Mouse (Mus musculus) embryonic facial prominence, embryonic 15.5 days (tissue): Measurements from ENCODE around the gene Aurka. TPM values are rescaled to one million over a fixed set of nuclear protein-coding genes. Genes with fewer than 3 reads are reported as not detected.

Experiments used
- ATAC-seq: fragments of 200-750 bp; cut with Nextera tagmentation; 2 replicates; pipeline ENCODE4 v1.8.0; 2017; ENCODE audit warnings: low read depth, moderate TSS enrichment; ENCODE audit not compliant: insufficient number of reproducible peaks, low FRiP score, low TSS enrichment
- H3K27ac ChIP-seq: fragments of 300-500 bp; sonication (generic); replicated peaks from 2 replicates; pipeline ENCODE4 v1.5.1; 2015; ENCODE audit warnings: mild to moderate bottlenecking, inconsistent platforms
- H3K27me3 ChIP-seq: fragments of 300-500 bp; sonication (generic); 2 replicates; pipeline ENCODE4 v1.6.1; 2015; ENCODE audit warnings: inconsistent platforms
- H3K36me3 ChIP-seq: fragments of 300-500 bp; sonication (generic); 2 replicates; pipeline ENCODE4 v1.6.1; 2015; ENCODE audit warnings: mild to moderate bottlenecking, inconsistent platforms
- H3K4me1 ChIP-seq: fragments of 300-500 bp; sonication (generic); 2 replicates; pipeline ENCODE4 v1.6.1; 2015; ENCODE audit warnings: inconsistent platforms
- H3K4me2 ChIP-seq: fragments of 300-500 bp; sonication (generic); replicated peaks from 2 replicates; pipeline ENCODE4 v1.6.1; 2015; ENCODE audit warnings: mild to moderate bottlenecking, inconsistent platforms
- H3K4me3 ChIP-seq: fragments of 300-500 bp; sonication (generic); replicated peaks from 2 replicates; pipeline ENCODE4 v1.5.1; 2015; ENCODE audit warnings: mild to moderate bottlenecking, inconsistent platforms
- H3K9ac ChIP-seq: fragments of 300-500 bp; sonication (generic); 2 replicates; pipeline ENCODE4 v1.6.1; 2015; ENCODE audit warnings: inconsistent platforms
- H3K9me3 ChIP-seq: fragments of 300-500 bp; sonication (generic); replicated peaks from 2 replicates; pipeline ENCODE4 v1.6.1; 2016; ENCODE audit warnings: inconsistent platforms
- WGBS: fragments of 180-500 bp; shearing (Covaris S2); methylation state at CpG from one replicate; pipeline ENCODE4 v1.1.7; 2015; 5-methylcytosine and 5-hydroxymethylcytosine counted together
- polyA plus RNA-seq: library from polyadenylated mRNA; unstranded; fragments of >200 nt; fragmentation: Nextera tagmentation; extraction: Ambion mirVana; gene quantifications from 2 replicates; pipeline ENCODE4 v1.2.1, GENCODE M21; 2015

The Aurka gene
- polyA plus RNA-seq, 1 experiment from 2014 or later = 84.8 TPM

- Histone ChIP-seq H3K9me3 (no peaks in the 10 kb centered on the region), H3K9ac (no peak overlapping the region), H3K27me3 (no peaks in the 10 kb centered on the region), H3K4me3 (no peak overlapping the region), H3K36me3 (0 out of 2 replicates have a peak, but pooled peaks cover 3% of the 10 kb centered on the region), H3K4me2 (no peak overlapping the region), H3K4me1 (peaks cover 12% of the 10 kb centered on the region), H3K27ac (no peak overlapping the region)
- 72% methylated on average over 14 of the region's 14 CpGs for WGBS
- ATAC-seq = no peak
Observed at GRCm38 (mm10) chr2:172349776-172350175, 20.6 kb downstream of the Aurka start.

GRCm38 (mm10) chr2:172348297-172348950, 21.9 kb downstream of the Aurka start:
- 69% methylated on average over 3 of the region's 3 CpGs for WGBS
- no peak overlapping the region for H3K27ac ChIP-seq
- H3K4me1 ChIP-seq = peaks cover 21% of the 10 kb centered on the region
- ATAC-seq = no peak
- no peak overlapping the region for H3K4me2 ChIP-seq
- H3K9ac ChIP-seq = no peak overlapping the region
- no peak overlapping the region for H3K4me3 ChIP-seq
- no peaks in the 10 kb centered on the region for H3K9me3 ChIP-seq
- no peaks in the 10 kb centered on the region for H3K36me3 ChIP-seq
- H3K27me3 ChIP-seq = no peaks in the 10 kb centered on the region

- H3K4me3 ChIP-seq = no peak overlapping the region; the same call in 1 of the 2 replicates
- 55% methylated on average over 8 of the region's 8 CpGs for WGBS
- ATAC-seq = no peak
Observed at GRCm38 (mm10) chr2:172346933-172347611, 23.3 kb downstream of the Aurka start.

GRCm38 (mm10) chr2:172346034-172346929, 24.1 kb downstream of the Aurka start:
- Histone ChIP-seq H3K4me1 (peaks cover 21% of the 10 kb centered on the region), H3K36me3 (no peaks in the 10 kb centered on the region), H3K4me3 (peak overlapping the region; percentile 62), H3K27me3 (no peaks in the 10 kb centered on the region), H3K27ac (peak overlapping the region; percentile 65; the same call in 1 of the 2 replicates), H3K9me3 (no peaks in the 10 kb centered on the region), H3K9ac (peak overlapping the region; percentile 45), H3K4me2 (peak overlapping the region; percentile 98)
- ATAC-seq = no peak
- WGBS = 11% methylated on average over 31 of the region's 31 CpGs

More at GRCm38 (mm10) chr2:172346933-172347611, 23.3 kb downstream of the Aurka start:
- peaks cover 21% of the 10 kb centered on the region for H3K4me1 ChIP-seq
- H3K4me2 ChIP-seq = peak overlapping the region; percentile 98; the same call in 1 of the 2 replicates
- H3K9me3 ChIP-seq = no peaks in the 10 kb centered on the region
- no peaks in the 10 kb centered on the region for H3K27me3 ChIP-seq
- H3K27ac ChIP-seq = no peak overlapping the region
- no peaks in the 10 kb centered on the region for H3K36me3 ChIP-seq
- no peak overlapping the region for H3K9ac ChIP-seq

GRCm38 (mm10) chr2:172345258-172345738, 25.0 kb downstream of the Aurka start, which contains the start of gene Fam210b:
Fam210b (plus strand) TSS chr2:172345565.
- no peaks in the 10 kb centered on the region for H3K36me3 ChIP-seq
- H3K9ac ChIP-seq = peak within 1 kb of the TSS; percentile 45
- H3K27me3 ChIP-seq = no peaks in the 10 kb centered on the region
- peaks cover 21% of the 10 kb centered on the region for H3K4me1 ChIP-seq
- WGBS = 0% methylated on average over 35 of the region's 35 CpGs
- ATAC-seq = peak; percentile 97
- peak within 1 kb of the TSS; percentile 98 for H3K4me2 ChIP-seq
- peak within 1 kb of the TSS; percentile 62 for H3K4me3 ChIP-seq
- peak within 1 kb of the TSS; percentile 65 for H3K27ac ChIP-seq
- no peaks in the 10 kb centered on the region for H3K9me3 ChIP-seq

GRCm38 (mm10) chr2:172344669-172345068, 25.7 kb downstream of the Aurka start:
- Histone ChIP-seq H3K4me3 (peak overlapping the region; percentile 62), H3K9me3 (no peaks in the 10 kb centered on the region), H3K4me2 (peak overlapping the region; percentile 98), H3K27ac (peak overlapping the region; percentile 58), H3K9ac (no peak overlapping the region), H3K27me3 (no peaks in the 10 kb centered on the region), H3K36me3 (no peaks in the 10 kb centered on the region), H3K4me1 (peaks cover 21% of the 10 kb centered on the region)
- ATAC-seq = no peak
- WGBS = 24% methylated on average over 5 of the region's 5 CpGs

GRCm38 (mm10) chr2:172343751-172344150, 26.6 kb downstream of the Aurka start:
- ATAC-seq = no peak
- no peaks in the 10 kb centered on the region for H3K36me3 ChIP-seq
- no peaks in the 10 kb centered on the region for H3K9me3 ChIP-seq
- no peak overlapping the region for H3K27ac ChIP-seq
- H3K9ac ChIP-seq = no peak overlapping the region
- H3K4me3 ChIP-seq = no peak overlapping the region
- H3K4me1 ChIP-seq = peaks cover 21% of the 10 kb centered on the region
- no peaks in the 10 kb centered on the region for H3K27me3 ChIP-seq
- no peak overlapping the region for H3K4me2 ChIP-seq
- WGBS = 80% methylated on average over 7 of the region's 7 CpGs

- WGBS = 44% methylated on average over 5 of the region's 5 CpGs
- Histone ChIP-seq H3K4me2 (no peak overlapping the region), H3K4me3 (no peak overlapping the region), H3K4me1 (peaks cover 15% of the 10 kb centered on the region), H3K9me3 (no peaks in the 10 kb centered on the region), H3K27me3 (no peaks in the 10 kb centered on the region), H3K27ac (no peak overlapping the region), H3K9ac (no peak overlapping the region), H3K36me3 (no peaks in the 10 kb centered on the region)
- ATAC-seq = no peak
Observed at GRCm38 (mm10) chr2:172341606-172342005, 28.7 kb downstream of the Aurka start.

- H3K36me3 ChIP-seq = no peaks in the 10 kb centered on the region
- H3K4me3 ChIP-seq = no peak overlapping the region
- H3K4me1 ChIP-seq = peaks cover 12% of the 10 kb centered on the region
- no peak overlapping the region for H3K27ac ChIP-seq
- H3K4me2 ChIP-seq = no peak overlapping the region
- H3K27me3 ChIP-seq = no peaks in the 10 kb centered on the region
- no peak for ATAC-seq
- 37% methylated on average over 3 of the region's 3 CpGs for WGBS
- H3K9ac ChIP-seq = no peak overlapping the region
- no peaks in the 10 kb centered on the region for H3K9me3 ChIP-seq
Observed at GRCm38 (mm10) chr2:172340936-172341335, 29.4 kb downstream of the Aurka start.

- no peak for ATAC-seq
- Histone ChIP-seq H3K36me3 (no peaks in the 10 kb centered on the region), H3K9me3 (no peaks in the 10 kb centered on the region), H3K4me2 (no peak overlapping the region), H3K4me1 (no peaks in the 10 kb centered on the region), H3K27me3 (no peaks in the 10 kb centered on the region), H3K27ac (no peak overlapping the region), H3K9ac (no peak overlapping the region), H3K4me3 (no peak overlapping the region)
- 45% methylated on average over 19 of the region's 19 CpGs for WGBS
Observed at GRCm38 (mm10) chr2:172338206-172338942, 32.0 kb downstream of the Aurka start.
